Mouse (Mus musculus): ENCODE measurements around the gene Ppp6r3.

Ppp6r3 gene

GRCm38 (mm10) chr19:3405531-3406281 lies 169.8 kb downstream of the Ppp6r3 start:
- in situ Hi-C loops (cut with MboI; ENCODE audit: low pct_unique_long_range_greater_than_20kb in 1 of 2, low sequenced_read_pairs in 2 of 2, unreplicated experiment in 1 of 2): no loop called here

Data from mouse embryonic stem cell (cell line).